Mouse (Mus musculus): ENCODE data around the gene Apoe.

The Apoe gene

DNA sequence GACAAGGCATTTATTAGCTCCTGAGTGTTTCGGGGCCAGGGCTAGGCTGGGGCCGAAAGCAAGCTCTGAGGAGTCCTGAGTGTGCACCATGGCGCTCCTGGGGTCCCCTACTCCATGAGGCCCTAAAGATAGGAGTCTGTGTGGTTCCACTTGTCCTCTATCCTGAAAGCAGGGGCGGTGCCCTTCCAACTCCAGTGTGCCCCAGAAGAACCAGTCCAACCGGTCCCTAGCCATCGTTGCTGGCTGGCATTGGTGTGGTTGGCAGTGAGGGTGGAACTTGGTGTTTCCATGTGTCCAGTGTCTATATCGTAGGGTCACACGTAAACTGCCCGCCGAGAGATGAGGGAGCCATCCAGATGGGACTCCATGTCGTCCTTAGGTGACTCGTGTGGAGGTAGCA is 25.2 kb upstream of the Apoe start:
- CTCF ChIA-PET: interaction anchor here in 1 of 4 experiments (0.8 kb wide), 1 partner anchor 17 kb away, joined by 3 read pairs; no protein-coding TSS in a partner anchor
- POLR2A ChIA-PET: interaction anchor here in 2 of 4 experiments (0.7 to 19.0 kb wide), 6 partner anchors 9 to 560 kb away, joined by 3 to 415 read pairs (median 8); partner anchors contain the start of genes Tomm40 (in 2 of the 2), Apoc1 (in 1 of the 2) and Apoe (in 1 of the 2)

DNA sequence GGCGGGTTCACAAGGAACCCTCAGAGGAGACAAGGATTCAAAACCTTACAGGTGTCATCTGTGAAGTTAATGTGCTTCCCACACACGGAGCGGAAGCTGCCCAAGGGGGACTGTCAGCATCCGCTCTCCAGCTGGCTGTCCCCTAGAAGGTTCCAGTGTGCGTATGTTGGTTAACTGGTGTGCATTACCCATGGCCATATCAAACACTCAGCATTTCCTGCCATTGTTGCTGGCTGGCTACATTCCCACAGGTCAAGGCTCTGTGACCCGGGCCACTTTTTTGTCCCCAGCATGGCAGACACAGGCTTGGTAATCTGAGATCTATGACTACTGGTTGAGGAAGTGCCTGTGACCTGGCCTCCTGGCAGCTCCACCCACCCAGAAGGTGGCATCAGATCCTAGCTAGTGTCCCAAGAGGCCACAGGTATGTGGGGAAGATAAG is 23.8 kb upstream of the Apoe start:
- CTCF ChIA-PET: interaction anchor here in 1 of 4 experiments (0.9 kb wide), 1 partner anchor 18 kb away, joined by 3 read pairs; no protein-coding TSS in a partner anchor

GRCm38 (mm10) chr7:19719200-19719599 is 20.2 kb upstream of the Apoe start:
- POLR2A ChIA-PET: interaction anchor here in 2 of 4 experiments (0.8 to 19.0 kb wide), 6 partner anchors 13 to 23 kb away, joined by 3 to 415 read pairs (median 27); partner anchors contain the start of genes Apoc1 (in 2 of the 2) and Apoe (in 2 of the 2)
- CTCF ChIA-PET: interaction anchor here in 1 of 4 experiments (0.5 to 0.6 kb wide), 2 partner anchors 126 to 153 kb away, joined by 4 read pairs; no protein-coding TSS in a partner anchor

More for the DNA sequence above, 23.8 kb upstream of the Apoe start:
- POLR2A ChIA-PET: interaction anchor here in 3 of 4 experiments (0.7 to 19.0 kb wide), 6 partner anchors 9 to 113 kb away, joined by 3 to 415 read pairs (median 6); partner anchors contain the start of genes Apoc1 (in 1 of the 3) and Apoe (in 1 of the 3)

- POLR2A ChIA-PET: interaction anchor here in 2 of 4 experiments (0.8 to 19.0 kb wide), 6 partner anchors 14 to 23 kb away, joined by 3 to 415 read pairs (median 27); partner anchors contain the start of genes Apoc1 (in 2 of the 2) and Apoe (in 2 of the 2)
- CTCF ChIA-PET: interaction anchor here in 1 of 4 experiments (0.5 kb wide), 1 partner anchor 154 kb away, joined by 4 read pairs; no protein-coding TSS in a partner anchor
Observed at GRCm38 (mm10) chr7:19718297-19718952, 19.4 kb upstream of the Apoe start.

GRCm38 (mm10) chr7:19717346-19717745 is 18.4 kb upstream of the Apoe start:
- POLR2A ChIA-PET: interaction anchor here in 2 of 4 experiments (0.6 to 19.0 kb wide), 9 partner anchors 11 to 72 kb away, joined by 3 to 415 read pairs (median 12); partner anchors contain the start of genes Apoc1 (in 2 of the 2) and Apoe (in 2 of the 2)

GRCm38 (mm10) chr7:19716822-19717221 is 17.8 kb upstream of the Apoe start:
- POLR2A ChIA-PET: interaction anchor here in 2 of 4 experiments (0.6 to 19.0 kb wide), 23 partner anchors 9 to 107 kb away, joined by 3 to 415 read pairs (median 9); partner anchors contain the start of genes Apoc1 (in 2 of the 2), Apoe (in 2 of the 2), Bcl3 (in 1 of the 2) and Cblc (in 1 of the 2)

More at GRCm38 (mm10) chr7:19717346-19717745, 18.4 kb upstream of the Apoe start:
- CTCF ChIA-PET: interaction anchor here in 2 of 4 experiments (0.6 to 2.2 kb wide), 2 partner anchors 18 to 33 kb away, joined by 3 to 5 read pairs; partner anchors contain the start of gene Nectin2 (in 1 of the 2)

GRCm38 (mm10) chr7:19716055-19716682 is 17.2 kb upstream of the Apoe start:
- ChIA-PET CTCF (interaction anchor here (0.6 to 7.4 kb wide), 33 partner anchors 11 to 353 kb away, joined by 3 to 103 read pairs (median 5); partner anchors contain the start of genes Apoe (in 2 of the 4), Clptm1 (in 2 of the 4) and Nectin2 (in 1 of the 4)), POLR2A (interaction anchor here (0.6 to 19.0 kb wide), 95 partner anchors 8 to 844 kb away, joined by 3 to 415 read pairs (median 5); partner anchors contain the start of genes Apoe (in 3 of the 4), Bcam (in 3 of the 4), Clptm1 (in 3 of the 4) and Apoc1 (in 2 of the 4))

More at GRCm38 (mm10) chr7:19716822-19717221, 17.8 kb upstream of the Apoe start:
- CTCF ChIA-PET: interaction anchor here in 3 of 4 experiments (0.6 to 5.7 kb wide), 9 partner anchors 17 to 53 kb away, joined by 3 to 103 read pairs (median 5); partner anchors contain the start of genes Apoe (in 1 of the 3), Clptm1 (in 1 of the 3) and Nectin2 (in 1 of the 3)

- ChIA-PET POLR2A (interaction anchor here (0.6 to 19.0 kb wide), 101 partner anchors 8 to 843 kb away, joined by 3 to 415 read pairs (median 4); partner anchors contain the start of genes Apoe (in 3 of the 4), Bcam (in 3 of the 4), Clptm1 (in 3 of the 4) and Apoc1 (in 2 of the 4)), CTCF (interaction anchor here (0.5 to 7.4 kb wide), 40 partner anchors 10 to 617 kb away, joined by 3 to 103 read pairs (median 4); partner anchors contain the start of genes Apoe (in 2 of the 4), Apoc1 (in 1 of the 4), Clptm1 (in 1 of the 4) and Nectin2 (in 1 of the 4))
Observed at GRCm38 (mm10) chr7:19715239-19716054, 16.5 kb upstream of the Apoe start, which contains the start of gene Tomm40. Tomm40 (minus strand) TSS chr7:19715438.

DNA sequence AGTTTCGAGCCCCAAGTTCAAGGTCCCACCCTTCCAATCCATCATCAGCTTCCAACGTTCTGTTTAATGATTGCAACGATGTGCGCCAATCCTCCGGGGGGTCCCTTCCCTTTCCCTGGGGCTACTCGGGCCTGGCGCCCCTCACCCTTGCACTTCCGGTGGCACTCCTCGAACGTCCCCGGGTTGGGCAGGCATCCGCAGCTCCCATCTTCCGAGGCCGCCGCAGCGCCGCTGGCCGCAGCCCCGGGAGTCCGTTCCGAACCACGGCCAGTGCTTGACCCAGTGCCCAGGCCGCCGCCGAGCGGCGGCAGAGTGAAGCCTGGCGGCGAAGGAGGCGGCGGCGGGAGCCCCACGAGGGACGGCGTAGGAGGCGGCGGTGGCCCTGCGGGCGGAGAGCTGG is 15.8 kb upstream of the Apoe start:
- POLR2A ChIA-PET: interaction anchor here (0.6 to 19.0 kb wide), 74 partner anchors 9 to 512 kb away, joined by 3 to 415 read pairs (median 5); partner anchors contain the start of genes Apoe (in 3 of the 4), Apoc1 (in 2 of the 4), Bcam (in 2 of the 4) and Cblc (in 2 of the 4)
- CTCF ChIA-PET: interaction anchor here (0.5 to 7.4 kb wide), 31 partner anchors 13 to 617 kb away, joined by 3 to 103 read pairs (median 5); partner anchors contain the start of genes Apoe (in 2 of the 4), Apoc1 (in 1 of the 4), Clptm1 (in 1 of the 4) and Nectin2 (in 1 of the 4)

- CTCF ChIA-PET: interaction anchor here (0.5 to 7.4 kb wide), 12 partner anchors 12 to 308 kb away, joined by 3 to 103 read pairs (median 10); partner anchors contain the start of gene Apoe (in 2 of the 4)
- POLR2A ChIA-PET: interaction anchor here in 3 of 4 experiments (1.0 to 19.0 kb wide), 11 partner anchors 14 to 50 kb away, joined by 3 to 415 read pairs (median 23); partner anchors contain the start of genes Apoe (in 3 of the 3), Apoc1 (in 2 of the 3) and Clptm1 (in 1 of the 3)
Observed at GRCm38 (mm10) chr7:19713598-19713997, 14.6 kb upstream of the Apoe start.

DNA sequence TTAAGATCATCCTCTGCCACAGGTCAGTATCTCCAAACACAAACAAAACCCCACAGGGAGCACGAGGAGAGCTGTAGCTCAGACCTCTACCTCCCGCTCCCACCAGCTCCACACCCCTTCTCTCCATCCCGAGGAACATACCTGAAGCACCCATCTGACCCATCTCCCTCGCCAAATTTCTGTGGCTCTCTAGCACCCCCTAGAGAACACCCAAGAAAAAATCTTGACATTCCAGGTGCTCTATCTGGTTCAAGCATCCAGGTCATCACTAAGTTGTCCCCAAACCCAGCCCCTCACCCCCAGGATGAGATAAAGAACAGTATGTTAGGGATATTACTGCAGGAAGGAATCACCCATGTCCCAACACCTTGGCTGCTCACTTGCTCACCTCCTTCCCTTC is 14.2 kb upstream of the Apoe start:
- POLR2A ChIA-PET: interaction anchor here in 3 of 4 experiments (1.0 to 19.0 kb wide), 13 partner anchors 10 to 182 kb away, joined by 3 to 415 read pairs (median 6); partner anchors contain the start of genes Apoe (in 3 of the 3), Apoc1 (in 2 of the 3) and Clptm1 (in 1 of the 3)

GRCm38 (mm10) chr7:19712414-19712813 is 13.4 kb upstream of the Apoe start:
- ChIA-PET CTCF (interaction anchor here (0.5 to 7.4 kb wide), 29 partner anchors 10 to 307 kb away, joined by 3 to 103 read pairs (median 4); partner anchors contain the start of genes Apoe (in 3 of the 4), Clptm1 (in 2 of the 4) and Nectin2 (in 1 of the 4)), POLR2A (interaction anchor here (0.8 to 19.0 kb wide), 20 partner anchors 9 to 181 kb away, joined by 3 to 415 read pairs (median 4); partner anchors contain the start of genes Apoe (in 3 of the 4), Apoc1 (in 2 of the 4), Clptm1 (in 1 of the 4) and Nectin2 (in 1 of the 4))

More for the DNA sequence above, 14.2 kb upstream of the Apoe start:
- CTCF ChIA-PET: interaction anchor here (0.5 to 7.4 kb wide), 18 partner anchors 10 to 308 kb away, joined by 3 to 103 read pairs (median 10); partner anchors contain the start of gene Apoe (in 3 of the 4)

DNA sequence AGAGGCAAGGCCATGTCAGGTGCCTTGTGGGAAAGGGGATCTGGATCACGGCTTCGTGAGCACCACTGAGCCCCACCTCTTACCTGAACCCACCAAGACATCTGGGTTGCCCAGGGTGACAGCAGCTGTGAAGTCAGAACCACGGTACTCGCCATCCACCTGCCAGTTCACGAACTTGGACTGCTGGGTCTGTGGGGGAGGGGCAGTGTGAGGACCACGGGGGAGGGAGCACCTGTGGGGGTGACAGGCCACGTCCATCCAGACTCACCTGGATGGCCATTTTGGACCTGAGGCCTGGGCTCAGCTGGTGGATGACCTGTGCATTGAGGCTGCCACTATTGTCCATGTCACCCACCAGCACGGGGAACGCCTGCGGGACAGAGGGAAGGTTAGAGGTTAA is 11.7 kb upstream of the Apoe start:
- POLR2A ChIA-PET: interaction anchor here in 3 of 4 experiments (0.7 to 19.0 kb wide), 9 partner anchors 12 to 159 kb away, joined by 3 to 415 read pairs (median 5); partner anchors contain the start of genes Apoe (in 3 of the 3) and Apoc1 (in 2 of the 3)

DNA sequence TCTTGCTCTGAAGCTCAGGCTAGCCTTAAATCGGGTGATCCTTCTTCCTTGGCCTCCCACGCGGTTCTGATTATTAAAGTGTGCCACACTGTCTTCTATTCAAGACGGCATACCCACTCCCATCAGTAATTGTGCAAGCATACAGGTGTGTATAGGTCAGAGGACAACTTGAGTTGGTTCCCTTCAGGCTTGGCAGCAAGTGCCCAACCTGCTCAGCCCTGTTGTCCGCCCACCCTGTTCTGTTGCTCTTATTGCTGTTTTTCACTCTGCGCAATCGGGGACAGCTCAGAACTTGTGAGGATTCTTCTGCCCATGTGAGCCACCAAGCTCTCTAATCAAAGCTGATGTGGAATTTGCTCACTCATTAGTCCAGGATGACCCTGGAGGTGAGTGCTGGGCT is 6.3 kb upstream of the Apoe start:
- POLR2A ChIA-PET: interaction anchor here in 2 of 4 experiments (0.7 to 19.8 kb wide), 9 partner anchors 8 to 190 kb away, joined by 3 to 415 read pairs (median 5); partner anchors contain the start of genes Tomm40 (in 2 of the 2), Apoc1 (in 1 of the 2) and Clptm1 (in 1 of the 2)
- CTCF ChIA-PET: interaction anchor here in 2 of 4 experiments (1.1 to 7.9 kb wide), 2 partner anchors 8 to 10 kb away, joined by 4 to 86 read pairs; partner anchors contain the start of gene Tomm40 (in 2 of the 2)

More for the DNA sequence above, 11.7 kb upstream of the Apoe start:
- CTCF ChIA-PET: interaction anchor here (0.5 to 7.4 kb wide), 13 partner anchors 8 to 167 kb away, joined by 3 to 86 read pairs (median 4); partner anchors contain the start of gene Apoe (in 1 of the 4)

- ChIA-PET CTCF (interaction anchor here in 1 of 4 experiments (7.9 kb wide), 1 partner anchor 8 kb away, joined by 86 read pairs; the partner anchor contains the start of gene Tomm40), POLR2A (interaction anchor here in 3 of 4 experiments (0.6 to 19.8 kb wide), 10 partner anchors 9 to 280 kb away, joined by 3 to 415 read pairs (median 80); partner anchors contain the start of genes Clptm1 (in 2 of the 3), Tomm40 (in 2 of the 3) and Apoc1 (in 1 of the 3))
Observed at GRCm38 (mm10) chr7:19704475-19704874, 5.5 kb upstream of the Apoe start.

All from embryonic stem cell, embryonic (primary cell).